Mouse (Mus musculus): ENCODE data around the gene Zan.
A peak's percentile ranks its signal among the peaks of the same experiment; 100 is the strongest.

DNA sequence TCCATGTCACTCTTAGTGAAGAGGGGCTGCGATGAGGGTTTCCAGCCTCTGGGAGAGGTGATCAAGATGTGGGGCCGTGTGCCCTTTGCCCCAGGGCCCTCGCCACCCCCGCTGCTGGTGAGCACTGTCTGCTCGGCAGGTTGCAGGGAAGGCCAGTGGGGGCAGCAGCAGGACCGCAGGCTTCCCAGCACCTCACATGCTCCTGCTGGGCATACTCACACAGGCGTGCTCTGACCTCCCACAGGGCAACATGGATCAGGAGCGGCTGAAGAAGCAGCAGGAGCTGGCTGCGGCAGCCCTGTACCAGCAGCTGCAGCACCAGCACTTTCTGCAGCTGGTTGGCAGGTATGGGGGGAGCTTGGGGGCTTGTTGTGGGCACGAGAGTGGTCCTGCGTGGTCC is 45.8 kb upstream of the Zan start:
- TF ChIP-seq CTCF (IDR thresholded peaks at IDR 0.05; ENCODE audit: low read depth), result peak; percentile 13; the same call in 1 of the 2 replicates
- no peak for TF ChIP-seq EP300 (IDR thresholded peaks at IDR 0.05; ENCODE audit: low read depth)

Data from liver, embryonic 14.5 days (tissue).